Mouse (Mus musculus) midbrain, embryonic 10.5 days (tissue): ENCODE results near the gene Rhoq. TPM values are rescaled to one million over a fixed set of nuclear protein-coding genes. Genes with fewer than 3 reads are reported as not detected.

Experiments
- DNase-seq: peaks from one replicate; pipeline ENCODE4 v3.0.0-alpha.2; 2017; ENCODE audit warnings: low spot score
- H3K27ac ChIP-seq: fragments of 300-500 bp; sonication (generic); replicated peaks from 2 replicates; pipeline ENCODE4 v1.5.1; 2016; ENCODE audit warnings: mild to moderate bottlenecking
- H3K27me3 ChIP-seq: fragments of 300-500 bp; sonication (generic); 2 replicates; pipeline ENCODE4 v1.6.1; 2016; ENCODE audit warnings: low read depth, mild to moderate bottlenecking; ENCODE audit not compliant: poor library complexity, severe bottlenecking
- H3K36me3 ChIP-seq: fragments of 300-500 bp; sonication (generic); 2 replicates; pipeline ENCODE4 v1.6.1; 2016; ENCODE audit warnings: mild to moderate bottlenecking, moderate library complexity
- H3K4me1 ChIP-seq: fragments of 300-500 bp; sonication (generic); 2 replicates; pipeline ENCODE4 v1.6.1; 2016
- H3K4me3 ChIP-seq: fragments of 300-500 bp; sonication (generic); 2 replicates; pipeline ENCODE4 v1.5.1; 2016; ENCODE audit warnings: mild to moderate bottlenecking, moderate library complexity
- H3K9me3 ChIP-seq: fragments of 300-500 bp; sonication (generic); replicated peaks from 2 replicates; pipeline ENCODE4 v1.6.1; 2016; ENCODE audit warnings: mild to moderate bottlenecking
- WGBS: fragments of 180-500 bp; shearing (Covaris S2); methylation state at CpG from one replicate; pipeline ENCODE4 v1.1.7; 2016; 5-methylcytosine and 5-hydroxymethylcytosine counted together
- polyA plus RNA-seq: library from polyadenylated mRNA; unstranded; fragments of >200 nt; fragmentation: Nextera tagmentation; extraction: Ambion mirVana; gene quantifications from 2 replicates; pipeline ENCODE4 v1.2.1, GENCODE M21; 2016

The Rhoq gene
- polyA plus RNA-seq, 1 experiment from 2014 or later, result 9.0 TPM

DNA sequence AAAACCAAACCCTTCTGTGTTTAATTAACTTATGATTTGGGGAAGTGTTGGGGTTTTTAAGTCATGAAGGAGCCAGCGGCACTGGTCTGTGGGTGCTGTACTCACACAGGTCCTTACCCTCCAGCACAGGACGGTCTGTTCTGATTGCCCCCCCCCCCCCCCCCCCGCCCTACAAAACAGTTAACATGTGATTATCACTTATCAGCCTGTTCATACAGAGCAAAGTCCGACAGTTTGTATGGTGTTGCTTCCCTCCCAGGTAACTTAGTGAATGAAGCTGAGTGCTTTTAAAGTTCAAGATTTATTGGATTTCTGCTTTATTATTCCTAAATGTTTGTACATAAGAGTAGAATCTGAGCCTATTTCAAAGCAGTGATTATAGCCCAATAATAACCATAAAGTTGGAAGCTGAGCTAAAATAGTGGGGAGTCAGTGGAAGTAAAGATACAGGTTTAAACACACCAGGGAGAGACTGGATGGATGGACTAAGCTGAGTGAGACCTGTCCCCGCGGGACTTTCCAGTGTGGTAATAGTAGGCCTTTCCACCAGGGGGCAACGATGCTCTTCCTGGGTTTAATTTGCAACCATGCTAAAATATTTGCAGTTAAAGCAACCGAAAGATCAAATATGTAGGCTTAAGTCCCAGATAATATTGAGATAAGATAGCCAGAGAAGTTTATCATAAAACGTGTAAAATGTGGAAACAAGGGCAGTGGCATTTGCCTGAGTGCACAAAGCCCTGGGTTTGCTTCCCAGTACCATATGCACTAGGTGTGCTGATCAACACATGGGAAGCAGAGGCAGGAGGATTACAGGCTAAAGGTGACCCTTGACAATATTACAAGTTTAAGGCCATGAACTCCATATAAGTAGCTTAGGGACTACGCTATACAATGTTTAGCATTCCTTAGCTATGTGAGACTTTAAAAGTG, 73.5 kb downstream of the Rhoq start:
- Histone ChIP-seq H3K27me3 (no peaks in the 10 kb centered on the region), H3K4me1 (no peaks in the 10 kb centered on the region), H3K9me3 (no peaks in the 10 kb centered on the region), H3K4me3 (no peak overlapping the region), H3K27ac (no peak overlapping the region), H3K36me3 (peaks cover 51% of the 10 kb centered on the region)
- 61% methylated on average over 10 of the region's 10 CpGs for WGBS
- DNase-seq, result no peak

DNA sequence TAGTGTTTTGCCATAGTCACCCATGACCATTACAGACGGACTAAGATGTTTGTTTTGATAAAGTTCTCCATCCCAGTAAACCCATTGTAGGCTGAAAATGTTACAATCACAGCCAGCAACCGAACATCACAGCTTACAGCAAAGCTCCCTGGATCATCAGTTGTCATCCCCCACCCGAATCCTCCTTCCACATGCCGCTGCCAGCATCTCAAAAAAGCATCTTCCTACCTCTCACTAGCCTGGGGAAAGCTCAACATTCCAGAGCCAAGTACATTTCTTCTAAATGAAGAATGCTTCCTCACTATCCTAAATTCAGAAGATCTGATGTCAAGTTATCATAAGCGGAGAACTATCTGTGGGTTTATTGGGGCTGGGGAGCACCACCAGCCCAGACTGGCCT, 75.6 kb downstream of the Rhoq start:
- Histone ChIP-seq H3K27ac (no peak overlapping the region), H3K4me3 (no peak overlapping the region), H3K36me3 (peaks cover 33% of the 10 kb centered on the region), H3K27me3 (no peaks in the 10 kb centered on the region), H3K4me1 (no peaks in the 10 kb centered on the region), H3K9me3 (no peaks in the 10 kb centered on the region)
- DNase-seq, result no peak
- WGBS, result 93% methylated on average over 5 of the region's 5 CpGs

DNA sequence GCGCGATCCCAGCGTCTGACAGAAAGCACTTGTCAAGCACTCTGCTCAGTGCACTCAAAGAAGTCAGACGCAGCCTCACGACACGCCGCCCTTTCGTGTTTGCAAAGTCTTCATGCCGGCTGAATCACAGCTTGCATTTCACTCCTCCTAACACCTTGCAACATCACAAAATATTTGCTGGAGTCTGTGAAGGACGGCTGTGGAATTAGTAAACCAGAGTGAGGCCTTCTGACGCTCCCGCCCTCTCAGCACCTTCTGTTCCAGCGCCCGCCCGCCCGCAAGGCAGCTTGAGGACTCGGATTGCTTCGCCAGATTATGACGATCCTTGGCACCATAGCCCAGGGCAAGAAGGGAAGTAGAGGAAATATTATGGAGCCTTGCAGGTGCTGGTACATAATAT, 78.9 kb downstream of the Rhoq start:
- 75% methylated on average over 19 of the region's 19 CpGs for WGBS
- Histone ChIP-seq H3K4me1 (peaks cover 2% of the 10 kb centered on the region; the same call in 1 of the 2 replicates), H3K27me3 (no peaks in the 10 kb centered on the region), H3K9me3 (no peaks in the 10 kb centered on the region), H3K4me3 (no peak overlapping the region), H3K27ac (no peak overlapping the region), H3K36me3 (peaks cover 14% of the 10 kb centered on the region)
- no peak for DNase-seq

DNA sequence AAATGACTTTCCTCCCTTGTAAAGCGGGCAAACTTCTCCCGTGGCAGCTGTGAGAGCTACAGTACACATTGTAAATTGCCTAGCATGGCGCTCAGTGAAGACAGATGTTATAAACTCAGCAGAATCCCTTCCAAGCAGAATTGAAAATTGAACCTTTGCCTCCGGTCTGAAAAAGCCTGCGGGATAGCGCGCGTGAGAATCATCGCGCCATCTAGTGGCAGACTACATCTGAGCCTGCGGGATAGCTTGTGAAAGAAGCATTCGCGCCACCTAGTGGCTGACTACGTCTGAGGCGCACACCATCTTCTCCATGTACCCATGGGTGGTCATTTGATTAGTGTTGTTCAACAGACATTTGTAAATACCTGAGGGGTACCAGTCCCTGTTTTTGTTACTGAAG, 81.5 kb downstream of the Rhoq start:
- DNase-seq, result peak; percentile 87
- Histone ChIP-seq H3K36me3 (no peaks in the 10 kb centered on the region), H3K9me3 (no peaks in the 10 kb centered on the region), H3K27me3 (no peaks in the 10 kb centered on the region), H3K27ac (no peak overlapping the region), H3K4me3 (no peak overlapping the region), H3K4me1 (peaks cover 2% of the 10 kb centered on the region; the same call in 1 of the 2 replicates)
- WGBS, result 2% methylated on average over 15 of the region's 15 CpGs

DNA sequence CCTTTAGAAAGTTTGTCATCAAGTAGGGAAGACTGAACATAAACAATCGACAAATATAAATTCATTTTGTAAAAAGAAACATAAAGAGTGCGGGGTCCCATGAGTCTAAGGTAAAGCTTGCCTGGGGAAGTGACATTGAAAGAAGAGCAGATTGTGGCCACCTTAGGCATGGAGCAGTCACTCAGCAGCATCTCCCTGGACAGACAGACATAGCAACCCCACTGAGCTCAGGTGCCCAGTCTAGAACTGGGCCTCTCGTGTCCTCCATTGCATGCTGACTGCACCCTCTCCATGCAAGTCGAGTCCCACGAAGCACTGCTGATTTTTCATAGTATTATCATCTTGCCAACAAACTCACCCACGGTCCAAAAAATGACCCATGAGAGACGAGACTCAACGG, 81.9 kb downstream of the Rhoq start:
- H3K36me3 ChIP-seq, result no peaks in the 10 kb centered on the region
- no peaks in the 10 kb centered on the region for H3K9me3 ChIP-seq
- H3K27ac ChIP-seq, result no peak overlapping the region
- no peaks in the 10 kb centered on the region for H3K27me3 ChIP-seq
- 84% methylated on average over 8 of the region's 8 CpGs for WGBS
- H3K4me1 ChIP-seq, result peaks cover 2% of the 10 kb centered on the region; the same call in 1 of the 2 replicates
- no peak for DNase-seq
- no peak overlapping the region for H3K4me3 ChIP-seq

Other genes starting within 250 kb of the Rhoq start
- 2.0 and 3.0 TPM in 2 replicates for gene Epas1, start 209.4 kb upstream of the Rhoq start, polyA plus RNA-seq
- gene Tmem247, start 45.7 kb upstream of the Rhoq start, polyA plus RNA-seq, result not detected in 2 replicates
- not detected in 2 replicates for gene Atp6v1e2, start 15.2 kb upstream of the Rhoq start, polyA plus RNA-seq
- gene Pigf, start 62.3 kb downstream of the Rhoq start, polyA plus RNA-seq, result 50.0 and 52.2 TPM in 2 replicates
- 161 and 172 TPM in 2 replicates for gene Cript, start 62.5 kb downstream of the Rhoq start, polyA plus RNA-seq
- 8.5 and 8.9 TPM in 2 replicates for gene Socs5, start 144.6 kb downstream of the Rhoq start, polyA plus RNA-seq